Mouse (Mus musculus) retina, embryonic 14.5 days (tissue): ENCODE results near the gene Olfr1040.
"Not testable (repeated sequence)": the region's sequence is repeated elsewhere in the genome, so short reads cannot be mapped to it uniquely, and the experiment has no call there.

Experiments
- DNase-seq: peaks from one replicate; pipeline ENCODE4 v3.0.0-alpha.2; 2015; ENCODE audit warnings: low spot score

Gene Olfr1040

DNA sequence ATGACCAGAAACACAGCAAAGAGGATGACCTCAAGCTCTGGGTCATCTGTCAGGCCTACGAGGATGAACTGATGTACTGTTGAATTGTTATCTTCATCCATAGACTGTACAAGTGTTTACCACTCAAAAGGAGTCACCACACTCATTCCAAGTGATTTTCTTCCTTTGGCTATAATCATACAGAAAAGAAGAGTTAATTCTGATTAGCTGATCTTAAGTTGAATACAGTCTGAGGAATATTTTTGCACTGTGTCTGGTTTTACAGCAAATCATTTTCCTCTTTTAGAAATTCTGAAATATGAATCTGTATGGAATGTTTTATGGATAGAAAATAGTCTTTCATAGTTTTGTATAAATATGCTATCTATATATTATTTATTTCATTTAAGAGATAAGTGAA lies at the start of gene Olfr1040:
Gene Olfr1040, minus strand, starts transcription at position 101 of the 400 bp plus-strand sequence.
- DNase-seq = no peak

DNA sequence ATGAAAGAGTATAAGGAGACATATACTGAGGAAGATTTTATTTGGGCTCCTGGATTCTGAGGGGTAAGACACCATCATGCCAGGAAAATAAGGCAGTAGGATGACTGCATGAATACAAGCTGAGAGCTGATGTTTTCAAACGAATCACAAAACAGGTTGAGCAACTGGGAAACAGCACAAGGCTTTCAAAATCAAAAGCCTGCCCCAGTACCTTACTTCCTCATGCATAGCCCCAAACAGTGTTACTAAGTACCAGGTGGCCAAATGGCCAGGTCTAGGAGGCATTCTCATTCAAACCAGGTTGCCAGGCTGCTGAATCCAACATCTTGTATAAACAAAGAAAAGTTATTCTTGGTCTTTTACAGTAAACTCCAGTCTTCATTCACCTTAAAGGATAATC lies 49.3 kb upstream of the Olfr1040 start:
- DNase-seq = no peak

DNA sequence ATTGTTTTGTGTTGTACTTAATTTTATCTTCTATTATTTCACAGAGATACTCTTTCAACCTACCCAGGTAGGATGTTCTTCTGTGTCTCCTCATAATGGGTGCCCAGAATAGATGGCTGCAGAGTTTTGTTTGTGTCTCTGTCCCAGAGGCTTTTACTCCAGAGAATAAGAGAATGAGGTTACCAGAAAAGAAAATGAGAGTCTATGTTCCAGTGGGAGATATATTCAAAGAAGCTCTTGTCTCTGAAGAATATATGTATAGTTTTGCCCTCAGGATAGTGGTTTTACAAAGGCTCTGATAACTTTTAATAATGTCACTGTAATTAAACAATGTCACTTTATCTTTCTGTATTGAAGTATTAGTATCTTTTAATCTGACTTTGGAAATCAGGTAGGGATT lies 39.1 kb upstream of the Olfr1040 start, which contains the start of gene Olfr52:
Gene Olfr52, minus strand, starts transcription at position 101 of the 400 bp plus-strand sequence.
- no peak for DNase-seq

DNA sequence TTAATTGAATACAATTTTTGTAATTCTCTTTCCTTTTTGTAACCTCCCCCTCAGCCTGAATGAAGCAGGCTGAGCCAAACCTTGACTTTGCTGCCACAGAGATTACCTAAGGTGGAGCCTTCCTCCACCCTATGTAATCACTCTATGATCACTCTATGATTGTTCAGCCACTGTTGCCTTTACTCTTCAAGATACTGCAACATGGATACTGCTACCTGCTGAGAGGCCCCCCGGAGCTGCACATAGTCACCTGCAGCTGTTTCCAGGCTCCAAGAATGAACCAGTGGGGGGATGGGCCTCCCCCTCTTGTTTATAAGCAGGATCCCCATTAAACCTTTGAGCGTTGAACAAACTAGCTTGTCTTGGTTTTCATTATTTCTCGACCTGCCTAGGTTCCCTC lies 33.4 kb upstream of the Olfr1040 start:
- DNase-seq = no peak

DNA sequence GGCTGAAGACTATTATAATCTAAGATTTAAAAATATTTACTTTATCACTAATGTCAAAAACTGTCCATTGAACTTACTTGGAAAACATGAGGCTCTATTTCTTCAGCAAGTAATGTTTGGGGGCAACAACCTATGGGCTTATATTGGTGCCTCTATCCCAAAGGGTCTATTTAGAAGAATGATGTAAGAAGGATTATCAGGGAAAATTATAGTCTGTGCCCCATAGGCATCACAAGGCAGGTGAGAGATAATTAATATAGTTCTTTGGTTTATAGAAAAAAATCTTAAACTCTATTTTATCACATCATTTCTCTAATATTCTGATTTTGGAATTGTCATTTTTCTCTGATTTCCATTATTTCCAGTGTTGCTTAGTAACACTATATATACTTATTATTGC lies 31.2 kb upstream of the Olfr1040 start, which contains the start of gene Olfr1044:
Gene Olfr1044, minus strand, starts transcription at position 101 of the 400 bp plus-strand sequence.
- no peak for DNase-seq

DNA sequence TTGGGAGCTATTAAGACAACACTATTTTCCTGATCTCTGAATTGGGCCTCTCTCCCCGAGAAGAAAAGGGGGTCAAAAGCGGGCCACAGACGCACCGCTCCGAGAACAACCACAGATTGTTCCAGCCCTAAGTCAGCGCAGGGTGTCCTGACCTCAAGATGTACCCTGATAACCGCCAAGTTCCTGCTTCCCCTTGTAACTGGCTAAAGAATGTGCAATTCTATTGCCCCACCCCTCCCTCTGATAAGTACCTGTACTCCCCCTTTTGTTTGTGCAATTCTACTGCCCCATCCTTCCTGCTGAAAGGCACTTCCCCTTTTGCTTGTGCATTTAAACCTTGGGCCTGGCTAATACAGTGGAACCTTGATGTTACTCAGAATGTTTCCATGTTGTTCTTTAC lies 28.9 kb upstream of the Olfr1040 start:
- not testable (repeated sequence) for DNase-seq

DNA sequence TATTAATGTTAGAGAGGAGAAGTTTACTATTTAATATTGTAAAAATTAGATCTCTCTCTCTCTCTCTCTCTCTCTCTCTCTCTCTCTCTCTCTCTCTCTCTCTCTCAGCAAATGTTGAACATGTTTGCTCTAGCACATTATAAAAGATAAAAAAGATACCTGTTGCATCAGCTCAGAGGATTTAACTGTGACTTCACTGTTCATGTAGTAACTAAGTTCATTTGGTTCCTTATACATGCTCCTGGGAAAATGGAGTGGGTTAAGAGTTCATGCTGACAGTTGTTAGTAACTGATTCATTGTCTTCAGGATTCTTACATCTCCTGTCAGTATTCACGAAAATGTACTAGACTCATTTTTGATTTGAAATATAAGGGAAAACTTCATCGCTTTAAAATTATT lies 20.9 kb upstream of the Olfr1040 start, which contains the start of gene Olfr1043:
Gene Olfr1043, minus strand, starts transcription at position 101 of the 400 bp plus-strand sequence.
- DNase-seq = no peak

DNA sequence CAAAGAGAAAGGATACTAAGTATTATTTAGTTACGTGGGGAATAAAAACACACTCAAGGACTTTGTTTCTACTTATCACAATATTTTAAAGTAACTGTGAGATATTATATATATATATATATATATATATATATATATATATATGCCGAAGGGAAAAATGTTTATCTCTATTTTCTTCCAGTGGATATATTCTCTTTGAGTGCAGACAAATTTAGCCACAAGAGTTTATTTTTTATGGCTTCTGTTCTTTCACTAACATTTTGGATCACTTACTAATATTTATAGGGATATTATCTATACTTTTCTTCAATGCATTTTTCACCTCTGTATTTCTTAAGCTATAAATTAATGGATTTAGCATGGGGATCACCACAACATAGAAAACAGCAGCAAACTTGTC lies 15.2 kb upstream of the Olfr1040 start, which contains the start of gene Olfr1042:
Gene Olfr1042, minus strand, starts transcription at position 101 of the 400 bp plus-strand sequence.
- DNase-seq = no peak

DNA sequence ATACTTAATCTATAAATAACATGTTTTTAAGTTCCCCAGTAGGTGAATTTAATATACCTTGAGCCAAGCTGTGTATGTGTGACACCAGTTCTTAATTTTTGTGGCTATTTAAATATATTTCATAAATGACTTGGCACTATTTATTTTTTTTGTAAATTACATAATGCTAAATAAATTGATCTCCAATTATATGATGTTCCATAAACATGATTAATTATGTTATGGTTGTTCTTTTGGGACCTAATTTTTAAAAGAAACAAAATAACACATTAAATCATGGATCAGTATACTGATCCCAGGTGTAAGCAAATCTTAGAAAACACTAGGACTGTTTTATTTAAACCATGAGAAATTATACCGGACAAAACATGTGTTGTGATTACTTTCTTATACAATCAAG lies 10.7 kb downstream of the Olfr1040 start, which contains the start of gene Olfr1039:
Gene Olfr1039, minus strand, starts transcription at position 101 of the 400 bp plus-strand sequence.
- no peak for DNase-seq
